ENCODE assay signal across 8 mouse cellular contexts in the genomic region with DNA sequence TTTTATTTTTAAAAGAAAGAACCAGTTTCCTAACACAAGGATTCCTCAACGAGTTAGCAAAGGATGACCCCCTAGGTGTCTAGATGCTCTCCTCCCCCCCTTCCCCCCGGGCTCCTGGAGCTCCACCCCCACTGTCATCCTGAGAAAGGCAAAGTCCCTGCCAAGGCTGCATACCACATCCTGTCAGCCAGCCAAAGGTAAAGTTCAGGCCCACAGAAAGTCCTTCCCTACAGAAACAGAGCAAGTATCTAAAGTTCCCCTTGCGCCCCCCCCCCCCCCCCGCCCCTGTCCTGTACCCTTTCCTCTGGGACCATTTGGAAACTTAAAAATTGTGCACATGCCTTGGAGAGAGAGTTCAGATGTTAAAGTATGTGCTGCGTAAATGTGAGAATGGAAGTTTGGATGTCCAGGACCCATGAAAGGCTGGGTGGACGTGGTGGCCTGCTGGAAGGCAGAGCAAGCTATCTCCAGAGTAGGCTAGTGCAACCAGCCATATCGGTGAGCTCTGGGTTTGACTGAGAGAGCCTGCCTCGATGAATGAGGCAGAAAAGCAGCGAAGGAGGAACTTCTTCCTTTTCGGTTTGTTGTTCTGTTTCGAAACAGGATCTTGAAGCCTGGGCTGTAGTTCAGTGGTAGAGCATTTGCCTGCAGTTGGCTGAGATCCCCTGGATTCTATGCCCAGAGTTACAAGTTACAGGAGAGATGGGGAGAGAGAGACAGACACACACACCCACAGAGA. TPM values are rescaled to one million over a fixed set of nuclear protein-coding genes. Genes with fewer than 3 reads are reported as not detected.
DNase-seq lines count a peak whose midpoint lies in the region; ATAC-seq lines count a peak whose summit lies in the region.

No protein-coding gene starts in this region.

- peak overlapping the region; percentile 10; the same call in 1 of the 2 replicates for H3K9ac ChIP-seq in intestine, embryonic 15.5 days
- 0 out of 2 replicates have a peak overlapping the region, but pooled peaks have one; percentile 5 for H3K9ac ChIP-seq in limb, embryonic 12.5 days (replicated peaks)
- no peak overlapping the region for H3K9ac ChIP-seq in midbrain, embryonic 11.5 days (ENCODE audit: low read length)

- ATAC-seq in intestine, embryonic 15.5 days = peak; percentile 50
- no peak for ATAC-seq in limb, embryonic 12.5 days (ENCODE audit: insufficient number of reproducible peaks, insufficient read depth, low FRiP score, low TSS enrichment, low read depth)
- no peak for ATAC-seq in midbrain, embryonic 11.5 days (ENCODE audit: low FRiP score)

- peak; percentile 80 for DNase-seq in CD4-positive, CD25-positive, alpha-beta regulatory T cell, adult 2 months (ENCODE audit: low read depth, low spot score)
- peak; percentile 49 to 58 for DNase-seq in adrenal gland, postnatal 36 days
- DNase-seq in gonadal fat pad, adult 2 months (ENCODE audit: low read depth) = peak; percentile 49
- peak; percentile 77 for DNase-seq in midbrain, embryonic 11.5 days (ENCODE audit: low spot score, missing footprints)
- peak; percentile 68 to 76 for DNase-seq in spleen, postnatal 4 days (ENCODE audit: low spot score in 2 of 2)
- no peak for DNase-seq in testis, postnatal 10 days (ENCODE audit: low spot score)

- no peaks in the 10 kb centered on the region for H3K9me3 ChIP-seq in intestine, embryonic 15.5 days
- H3K9me3 ChIP-seq in limb, embryonic 12.5 days = no peaks in the 10 kb centered on the region
- no peaks in the 10 kb centered on the region for H3K9me3 ChIP-seq in midbrain, embryonic 11.5 days (ENCODE audit: control insufficient read depth, low read length)

- H3K4me3 ChIP-seq in intestine, embryonic 15.5 days (replicated peaks) = no peak overlapping the region
- no peak overlapping the region for H3K4me3 ChIP-seq in limb, embryonic 12.5 days (replicated peaks)
- no peak overlapping the region for H3K4me3 ChIP-seq in midbrain, embryonic 11.5 days (ENCODE audit: low read depth, low read length)

- H3K27me3 ChIP-seq in intestine, embryonic 15.5 days (replicated peaks) = no peaks in the 10 kb centered on the region
- H3K27me3 ChIP-seq in limb, embryonic 12.5 days = no peaks in the 10 kb centered on the region
- no peaks in the 10 kb centered on the region for H3K27me3 ChIP-seq in midbrain, embryonic 11.5 days (ENCODE audit: control insufficient read depth, insufficient read depth, low read length)

- no peaks in the 10 kb centered on the region for H3K36me3 ChIP-seq in intestine, embryonic 15.5 days
- H3K36me3 ChIP-seq in limb, embryonic 12.5 days = no peaks in the 10 kb centered on the region
- no peaks in the 10 kb centered on the region for H3K36me3 ChIP-seq in midbrain, embryonic 11.5 days (ENCODE audit: control insufficient read depth, insufficient read depth, low read length)

- 27% methylated on average over 10 of the region's 11 CpGs for whole genome bisulfite sequencing in intestine, embryonic 15.5 days
- 39% methylated on average over 11 of the region's 11 CpGs for WGBS in limb, embryonic 12.5 days
- WGBS in midbrain, embryonic 11.5 days = 38% methylated on average over 10 of the region's 11 CpGs

- peak overlapping the region; percentile 66 for H3K27ac ChIP-seq in intestine, embryonic 15.5 days
- peak overlapping the region; percentile 37 for H3K27ac ChIP-seq in limb, embryonic 12.5 days
- H3K27ac ChIP-seq in midbrain, embryonic 11.5 days (ENCODE audit: low read depth, low read length) = no peak overlapping the region

- peaks cover 7% of the 10 kb centered on the region for H3K4me1 ChIP-seq in intestine, embryonic 15.5 days (replicated peaks)
- H3K4me1 ChIP-seq in limb, embryonic 12.5 days (replicated peaks) = peaks cover 18% of the 10 kb centered on the region
- H3K4me1 ChIP-seq in midbrain, embryonic 11.5 days (ENCODE audit: control insufficient read depth, insufficient read depth, low read length) = peaks cover 13% of the 10 kb centered on the region

- H3K4me2 ChIP-seq in intestine, embryonic 15.5 days (replicated peaks) = peak overlapping the region; percentile 41
- H3K4me2 ChIP-seq in limb, embryonic 12.5 days = peak overlapping the region; percentile 35
- H3K4me2 ChIP-seq in midbrain, embryonic 11.5 days = no peak overlapping the region

RNA-seq across cellular contexts. Expression of gene Spocd1, which starts 46.3 kb away (rescaled TPM):
- 1 to 10 TPM in 1 of 2 experiments, under 1 TPM in 1; 0.86 to 1.3 TPM for total RNA-seq in adrenal gland, postnatal 36 days (2021)
- polyA plus RNA-seq in gonadal fat pad, adult 2 months (2012; rRNA removed) = not detected in 2 replicates
- 0.09 TPM in 1 of 2 replicates, not detected in the other for polyA plus RNA-seq in intestine, embryonic 15.5 days (2015; fragmentation: Nextera tagmentation; extraction: Ambion mirVana)
- polyA plus RNA-seq in limb, embryonic 12.5 days (2016; fragmentation: Nextera tagmentation; extraction: Ambion mirVana) = not detected in 2 replicates
- polyA plus RNA-seq in midbrain, embryonic 11.5 days (2014; fragmentation: Nextera tagmentation; extraction: Ambion mirVana) = not detected in 2 replicates
